Mouse (Mus musculus): Measurements from ENCODE around the gene Snph.

- TF ChIP-seq CHD1 (IDR thresholded peaks at IDR 0.05; ENCODE audit: low read depth, low read length): no peak
- no peak for TF ChIP-seq MAX (IDR thresholded peaks at IDR 0.05; ENCODE audit: low read length)
- no peak for TF ChIP-seq CTCF (IDR thresholded peaks at IDR 0.05 in 2 of 3, conservative IDR thresholded peaks at IDR 0.05 in 1 of 3; ENCODE audit: control insufficient read depth in 1 of 3, insufficient read depth in 1 of 3, low read depth in 2 of 3, low read length in 3 of 3, poor library complexity in 1 of 3, severe bottlenecking in 1 of 3)
Measured at GRCm38 (mm10) chr2:151632159-151632814, at the start of gene Snph.
